Mouse (Mus musculus): ENCODE results near the gene Noct. TPM values are rescaled to one million over a fixed set of nuclear protein-coding genes. Genes with fewer than 3 reads are reported as not detected.

The Noct gene
- polyA plus RNA-seq, 1 experiment, result 6.1 TPM

DNA sequence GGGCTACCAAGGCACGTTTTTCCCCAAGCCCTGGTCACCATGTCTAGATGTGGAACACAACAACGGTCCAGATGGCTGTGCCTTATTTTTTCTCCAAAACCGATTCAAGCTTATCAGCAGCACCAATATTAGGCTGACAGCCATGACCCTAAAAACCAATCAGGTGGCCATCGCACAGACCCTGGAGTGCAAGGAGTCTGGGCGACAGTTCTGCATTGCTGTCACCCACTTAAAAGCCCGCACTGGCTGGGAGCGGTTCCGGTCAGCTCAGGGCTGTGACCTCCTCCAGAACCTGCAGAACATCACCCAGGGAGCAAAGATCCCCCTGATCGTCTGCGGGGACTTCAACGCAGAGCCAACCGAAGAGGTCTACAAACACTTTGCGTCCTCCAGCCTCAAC lies 25.6 kb downstream of the Noct start:
- no peak for TF ChIP-seq POLR2A (IDR thresholded peaks at IDR 0.05; ENCODE audit: low read depth, low read length)
- TF ChIP-seq CTCF (IDR thresholded peaks at IDR 0.05; ENCODE audit: extremely low read depth, insufficient read depth, insufficient read length, insufficient replicate concordance), result no peak
- WGBS, result 95% methylated on average over 13 of the region's 13 CpGs
- Histone ChIP-seq H3K4me3 (ENCODE audit: extremely low read depth, insufficient read depth, insufficient read length) (no peak overlapping the region), H3K4me1 (ENCODE audit: control insufficient read depth, insufficient read depth, insufficient read length) (no peaks in the 10 kb centered on the region), H3K36me3 (ENCODE audit: control insufficient read depth, insufficient read depth, low read length) (peaks cover 13% of the 10 kb centered on the region), H3K27me3 (ENCODE audit: control insufficient read depth, insufficient read depth, low read length) (no peaks in the 10 kb centered on the region), H3K27ac (ENCODE audit: insufficient read depth, low read length) (no peak overlapping the region)
- DNase-seq (ENCODE audit: low read depth in 1 of 2, low spot score in 2 of 2), result no peak

DNA sequence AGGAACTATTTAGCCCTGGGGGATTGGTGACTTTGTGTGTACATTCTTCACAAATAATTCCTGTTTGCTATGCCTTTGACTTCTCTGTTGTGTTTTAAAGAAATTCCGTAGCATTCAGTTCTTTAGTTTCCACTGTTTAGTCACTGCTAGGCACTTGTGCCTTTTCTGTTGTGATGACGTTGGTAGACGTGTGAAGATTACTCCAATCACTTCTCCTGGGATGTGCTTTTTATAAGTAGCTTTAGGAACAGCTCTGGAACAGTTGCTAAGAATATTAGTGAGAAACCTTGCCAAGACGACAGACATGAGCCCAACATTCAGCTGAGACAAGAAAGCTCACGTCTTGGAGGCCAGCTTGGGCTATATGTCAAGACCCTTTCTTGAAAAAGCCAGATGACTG lies 26.8 kb downstream of the Noct start:
- H3K4me1 ChIP-seq (ENCODE audit: control insufficient read depth, insufficient read depth, insufficient read length), result no peaks in the 10 kb centered on the region
- H3K27ac ChIP-seq (ENCODE audit: insufficient read depth, low read length), result no peak overlapping the region
- DNase-seq (ENCODE audit: low read depth in 1 of 2, low spot score in 2 of 2), result no peak
- no peak for TF ChIP-seq POLR2A (IDR thresholded peaks at IDR 0.05; ENCODE audit: low read depth, low read length)
- TF ChIP-seq CTCF (IDR thresholded peaks at IDR 0.05; ENCODE audit: extremely low read depth, insufficient read depth, insufficient read length, insufficient replicate concordance), result no peak
- no peaks in the 10 kb centered on the region for H3K27me3 ChIP-seq (ENCODE audit: control insufficient read depth, insufficient read depth, low read length)
- H3K4me3 ChIP-seq (ENCODE audit: extremely low read depth, insufficient read depth, insufficient read length), result no peak overlapping the region
- peaks cover 17% of the 10 kb centered on the region for H3K36me3 ChIP-seq (ENCODE audit: control insufficient read depth, insufficient read depth, low read length)
- 90% methylated on average over 5 of the region's 5 CpGs for WGBS

- H3K27me3 ChIP-seq (ENCODE audit: control insufficient read depth, insufficient read depth, low read length), result no peaks in the 10 kb centered on the region
- no peak overlapping the region for H3K27ac ChIP-seq (ENCODE audit: insufficient read depth, low read length)
- no peaks in the 10 kb centered on the region for H3K4me1 ChIP-seq (ENCODE audit: control insufficient read depth, insufficient read depth, insufficient read length)
- TF ChIP-seq CTCF (IDR thresholded peaks at IDR 0.05; ENCODE audit: extremely low read depth, insufficient read depth, insufficient read length, insufficient replicate concordance) (no peak), POLR2A (IDR thresholded peaks at IDR 0.05; ENCODE audit: low read depth, low read length) (no peak)
- DNase-seq (ENCODE audit: low read depth in 1 of 2, low spot score in 2 of 2), result no peak
- whole genome bisulfite sequencing, result 88% methylated on average over 1 of the region's 1 CpGs
- H3K4me3 ChIP-seq (ENCODE audit: extremely low read depth, insufficient read depth, insufficient read length), result no peak overlapping the region
- H3K36me3 ChIP-seq (ENCODE audit: control insufficient read depth, insufficient read depth, low read length), result peaks cover 26% of the 10 kb centered on the region
These were observed 28.0 kb downstream of the Noct start for GRCm38 (mm10) chr3:51252223-51252622.

GRCm38 (mm10) chr3:51252689-51253402 lies 28.6 kb downstream of the Noct start:
- Histone ChIP-seq H3K4me1 (ENCODE audit: control insufficient read depth, insufficient read depth, insufficient read length) (no peaks in the 10 kb centered on the region), H3K27ac (ENCODE audit: insufficient read depth, low read length) (no peak overlapping the region), H3K27me3 (ENCODE audit: control insufficient read depth, insufficient read depth, low read length) (no peaks in the 10 kb centered on the region), H3K4me3 (ENCODE audit: extremely low read depth, insufficient read depth, insufficient read length) (no peak overlapping the region), H3K36me3 (ENCODE audit: control insufficient read depth, insufficient read depth, low read length) (peaks cover 31% of the 10 kb centered on the region)
- no peak for DNase-seq (ENCODE audit: low read depth in 1 of 2, low spot score in 2 of 2)
- 92% methylated on average over 12 of the region's 12 CpGs for WGBS
- TF ChIP-seq POLR2A (IDR thresholded peaks at IDR 0.05; ENCODE audit: low read depth, low read length) (no peak), CTCF (IDR thresholded peaks at IDR 0.05; ENCODE audit: extremely low read depth, insufficient read depth, insufficient read length, insufficient replicate concordance) (no peak)

DNA sequence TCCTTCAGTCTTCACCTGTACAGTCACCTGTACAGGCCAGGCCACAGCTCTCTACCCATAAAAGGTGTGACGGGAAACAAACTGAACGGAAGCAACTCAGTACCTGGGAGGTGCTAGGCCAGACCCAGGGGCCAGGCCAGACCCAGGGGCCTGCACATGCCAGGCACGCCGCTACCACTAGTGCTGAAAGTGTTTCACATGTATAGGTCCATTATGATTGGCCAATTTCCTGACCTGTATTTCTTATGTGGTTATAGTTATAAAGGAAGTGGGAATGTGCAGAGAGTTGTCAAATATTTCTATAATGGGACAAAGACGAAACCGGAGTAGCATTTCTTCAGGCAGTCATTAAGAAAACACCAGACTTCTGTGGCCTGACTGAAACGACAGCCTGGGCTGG lies 30.5 kb downstream of the Noct start:
- Histone ChIP-seq H3K4me3 (ENCODE audit: extremely low read depth, insufficient read depth, insufficient read length) (no peak overlapping the region), H3K36me3 (ENCODE audit: control insufficient read depth, insufficient read depth, low read length) (peaks cover 40% of the 10 kb centered on the region), H3K4me1 (ENCODE audit: control insufficient read depth, insufficient read depth, insufficient read length) (no peaks in the 10 kb centered on the region), H3K27ac (ENCODE audit: insufficient read depth, low read length) (no peak overlapping the region), H3K27me3 (ENCODE audit: control insufficient read depth, insufficient read depth, low read length) (no peaks in the 10 kb centered on the region)
- TF ChIP-seq POLR2A (IDR thresholded peaks at IDR 0.05; ENCODE audit: low read depth, low read length) (no peak), CTCF (IDR thresholded peaks at IDR 0.05; ENCODE audit: extremely low read depth, insufficient read depth, insufficient read length, insufficient replicate concordance) (no peak)
- DNase-seq (ENCODE audit: low read depth in 1 of 2, low spot score in 2 of 2), result no peak
- 60% methylated on average over 7 of the region's 7 CpGs for WGBS

- no peaks in the 10 kb centered on the region for H3K4me1 ChIP-seq (ENCODE audit: control insufficient read depth, insufficient read depth, insufficient read length)
- TF ChIP-seq POLR2A (IDR thresholded peaks at IDR 0.05; ENCODE audit: low read depth, low read length), result no peak
- TF ChIP-seq CTCF (IDR thresholded peaks at IDR 0.05; ENCODE audit: extremely low read depth, insufficient read depth, insufficient read length, insufficient replicate concordance), result no peak
- no peak overlapping the region for H3K4me3 ChIP-seq (ENCODE audit: extremely low read depth, insufficient read depth, insufficient read length)
- no peak for DNase-seq (ENCODE audit: low read depth in 1 of 2, low spot score in 2 of 2)
- no peak overlapping the region for H3K27ac ChIP-seq (ENCODE audit: insufficient read depth, low read length)
- H3K27me3 ChIP-seq (ENCODE audit: control insufficient read depth, insufficient read depth, low read length), result no peaks in the 10 kb centered on the region
- peaks cover 44% of the 10 kb centered on the region for H3K36me3 ChIP-seq (ENCODE audit: control insufficient read depth, insufficient read depth, low read length)
- WGBS, result 93% methylated on average over 12 of the region's 12 CpGs
These were observed 32.2 kb downstream of the Noct start for GRCm38 (mm10) chr3:51256450-51256849.

DNA sequence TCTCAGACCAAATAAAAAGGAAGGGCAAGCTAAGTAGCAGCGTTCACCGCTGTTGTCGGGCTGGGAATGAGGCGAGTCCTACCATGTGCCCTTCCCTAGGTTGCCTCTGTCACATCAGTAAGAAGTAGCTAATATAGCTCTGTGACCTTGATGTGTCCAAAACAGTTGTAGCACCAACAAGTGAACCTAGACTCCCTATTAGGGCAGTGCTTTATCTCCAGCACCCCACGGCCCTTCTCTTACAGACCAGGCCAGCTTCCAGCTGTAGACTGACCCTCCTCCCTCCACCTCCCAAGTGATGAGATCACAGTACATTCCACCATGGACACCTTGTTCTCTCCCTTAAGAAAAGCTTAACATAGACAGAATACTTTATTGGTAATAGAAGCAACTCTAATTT lies 33.8 kb downstream of the Noct start:
- no peak for DNase-seq (ENCODE audit: low read depth in 1 of 2, low spot score in 2 of 2)
- Histone ChIP-seq H3K36me3 (ENCODE audit: control insufficient read depth, insufficient read depth, low read length) (peaks cover 49% of the 10 kb centered on the region), H3K4me3 (ENCODE audit: extremely low read depth, insufficient read depth, insufficient read length) (no peak overlapping the region), H3K4me1 (ENCODE audit: control insufficient read depth, insufficient read depth, insufficient read length) (no peaks in the 10 kb centered on the region), H3K27me3 (ENCODE audit: control insufficient read depth, insufficient read depth, low read length) (no peaks in the 10 kb centered on the region), H3K27ac (ENCODE audit: insufficient read depth, low read length) (no peak overlapping the region)
- TF ChIP-seq CTCF (IDR thresholded peaks at IDR 0.05; ENCODE audit: extremely low read depth, insufficient read depth, insufficient read length, insufficient replicate concordance) (no peak), POLR2A (IDR thresholded peaks at IDR 0.05; ENCODE audit: low read depth, low read length) (no peak)
- whole genome bisulfite sequencing, result 94% methylated on average over 5 of the region's 5 CpGs
